Mouse (Mus musculus) hindbrain, embryonic 11.5 days (tissue): ENCODE measurements around the gene Gm43951. TPM values are rescaled to one million over a fixed set of nuclear protein-coding genes. Genes with fewer than 3 reads are reported as not detected.

Experiments used
- ATAC-seq: fragments of 200-750 bp; cut with Nextera tagmentation; 2 replicates; pipeline ENCODE4 v1.8.0; 2017; ENCODE audit warnings: mild to moderate bottlenecking, moderate TSS enrichment, moderate library complexity; ENCODE audit not compliant: low FRiP score
- DNase-seq: peaks from one replicate; pipeline ENCODE4 v3.0.0-alpha.2; 2015; ENCODE audit warnings: low spot score
- H3K27ac ChIP-seq: fragments of 300-500 bp; sonication (generic); 2 replicates; pipeline ENCODE4 v1.5.1; 2014; ENCODE audit warnings: mild to moderate bottlenecking, low read depth, low read length
- H3K27me3 ChIP-seq: fragments of 300-500 bp; sonication (generic); 2 replicates; pipeline ENCODE4 v1.6.1; 2014; ENCODE audit warnings: mild to moderate bottlenecking, low read length, moderate library complexity, mixed read lengths; ENCODE audit not compliant: control insufficient read depth, insufficient read depth
- H3K36me3 ChIP-seq: fragments of 300-500 bp; sonication (generic); 2 replicates; pipeline ENCODE4 v1.6.1; 2014; ENCODE audit warnings: mild to moderate bottlenecking, low read length, moderate library complexity, mixed read lengths; ENCODE audit not compliant: control insufficient read depth, insufficient read depth
- H3K4me1 ChIP-seq: fragments of 300-500 bp; sonication (generic); replicated peaks from 2 replicates; pipeline ENCODE4 v1.6.1; 2014; ENCODE audit warnings: low read length, mixed read lengths; ENCODE audit not compliant: control insufficient read depth, insufficient read depth
- H3K4me2 ChIP-seq: fragments of 300-500 bp; sonication (generic); replicated peaks from 2 replicates; pipeline ENCODE4 v1.6.1; 2014; ENCODE audit warnings: mild to moderate bottlenecking, low read depth, low read length
- H3K4me3 ChIP-seq: fragments of 300-500 bp; sonication (generic); 2 replicates; pipeline ENCODE4 v1.5.1; 2014; ENCODE audit warnings: low read depth, low read length
- H3K9ac ChIP-seq: fragments of 300-500 bp; sonication (generic); 2 replicates; pipeline ENCODE4 v1.6.1; 2014; ENCODE audit warnings: low read depth, low read length
- H3K9me3 ChIP-seq: fragments of 300-500 bp; sonication (generic); 2 replicates; pipeline ENCODE4 v1.6.1; 2016; ENCODE audit warnings: low read length; ENCODE audit not compliant: control insufficient read depth
- WGBS: fragments of 180-500 bp; shearing (Covaris S2); extraction: QIAGEN DNeasy Blood & Tissue Kit; methylation state at CpG from one replicate; pipeline ENCODE4 v1.1.7; 2014; 5-methylcytosine and 5-hydroxymethylcytosine counted together
- polyA plus RNA-seq: library from polyadenylated mRNA; unstranded; fragments of >200 nt; fragmentation: Nextera tagmentation; extraction: Ambion mirVana; gene quantifications from 2 replicates; pipeline ENCODE4 v1.2.1, GENCODE M21; 2014

Gm43951 gene
- polyA plus RNA-seq, 1 experiment from 2014 or later = 0.11 TPM

DNA sequence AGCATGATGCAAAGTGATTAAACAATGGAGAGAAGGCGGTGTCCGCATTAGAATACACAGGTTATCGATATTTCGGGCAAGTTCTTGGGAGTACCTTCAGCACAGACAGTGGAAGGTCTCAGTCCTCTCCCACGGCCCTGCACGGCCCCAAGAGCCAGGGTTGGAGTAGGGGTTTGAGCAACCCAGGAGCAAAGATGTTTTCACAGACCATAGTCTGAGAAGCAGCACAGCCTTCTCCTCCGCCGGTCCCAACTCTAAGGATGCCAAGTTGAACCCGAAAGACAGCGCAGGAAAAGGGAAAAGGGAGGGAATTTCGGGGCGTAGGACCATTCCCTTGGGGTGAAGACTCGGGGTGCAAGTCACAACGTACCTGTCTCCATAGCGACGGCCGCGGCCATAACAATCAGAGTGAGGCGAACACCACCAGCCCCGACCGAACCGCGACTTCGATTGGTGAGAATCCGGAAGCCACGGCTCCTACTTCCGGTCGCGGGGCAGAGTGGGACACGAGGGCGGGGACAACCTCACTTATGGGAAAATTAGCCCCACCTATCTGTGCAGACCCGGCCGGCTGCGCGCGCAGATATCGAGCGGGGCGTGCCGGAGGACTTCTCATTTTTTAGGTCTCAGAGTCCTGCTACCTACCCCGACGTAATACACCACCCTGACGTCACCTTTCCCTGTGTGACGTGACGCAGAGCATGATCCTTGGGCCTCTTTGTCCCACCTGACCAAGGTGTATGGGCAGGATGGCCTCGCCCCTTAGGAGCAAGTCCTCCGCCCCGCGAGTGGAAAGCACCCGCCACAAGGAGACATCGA is 8.2 kb upstream of the Gm43951 start:
- Histone ChIP-seq H3K27ac (peak overlapping the region; percentile 62; the same call in 1 of the 2 replicates), H3K4me1 (no peaks in the 10 kb centered on the region), H3K9ac (peak overlapping the region; percentile 80), H3K4me2 (peak overlapping the region; percentile 94), H3K27me3 (no peaks in the 10 kb centered on the region), H3K9me3 (no peaks in the 10 kb centered on the region), H3K36me3 (peaks cover 11% of the 10 kb centered on the region; the same call in 1 of the 2 replicates), H3K4me3 (peak overlapping the region; percentile 90)
- ATAC-seq (peak; percentile 97), DNase-seq (peak; percentile 98)
- WGBS = under 1% methylated on average over 51 of the region's 51 CpGs

DNA sequence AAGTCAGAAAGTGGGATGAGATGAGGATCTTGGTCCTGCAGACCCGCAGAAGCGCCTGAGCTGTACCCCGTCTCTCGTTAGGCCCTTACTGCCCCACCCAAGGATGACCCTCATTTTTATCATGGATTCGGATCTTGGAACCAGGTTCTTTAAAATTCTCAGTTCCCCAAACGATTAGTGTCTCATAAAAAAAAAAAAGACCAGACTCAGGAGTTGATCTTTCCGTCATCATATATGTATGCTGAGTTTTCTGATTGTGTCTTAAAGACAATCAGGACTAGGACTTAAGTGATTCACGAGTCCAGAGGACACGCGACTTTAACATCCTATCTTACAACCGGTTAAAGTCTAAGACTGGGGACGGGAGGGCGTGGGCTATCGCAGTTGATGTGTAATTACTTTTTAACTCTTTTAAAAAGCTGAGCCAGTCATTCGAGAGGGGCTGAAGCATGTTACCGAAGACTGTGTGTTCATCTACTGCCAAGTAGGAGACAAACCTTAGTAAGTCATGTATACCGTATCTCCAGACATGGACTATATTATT is 1.3 kb upstream of the Gm43951 start:
- H3K4me3 ChIP-seq = peak overlapping the region; percentile 70
- no peak overlapping the region for H3K27ac ChIP-seq
- ATAC-seq = no peak
- peak overlapping the region; percentile 62 for H3K9ac ChIP-seq
- WGBS = 21% methylated on average over 17 of the region's 17 CpGs
- H3K4me1 ChIP-seq = peaks cover 8% of the 10 kb centered on the region; the same call in 1 of the 2 replicates
- DNase-seq = no peak
- H3K27me3 ChIP-seq = no peaks in the 10 kb centered on the region
- peaks cover 11% of the 10 kb centered on the region; the same call in 1 of the 2 replicates for H3K36me3 ChIP-seq
- no peaks in the 10 kb centered on the region for H3K9me3 ChIP-seq
- H3K4me2 ChIP-seq = peak overlapping the region; percentile 77

DNA sequence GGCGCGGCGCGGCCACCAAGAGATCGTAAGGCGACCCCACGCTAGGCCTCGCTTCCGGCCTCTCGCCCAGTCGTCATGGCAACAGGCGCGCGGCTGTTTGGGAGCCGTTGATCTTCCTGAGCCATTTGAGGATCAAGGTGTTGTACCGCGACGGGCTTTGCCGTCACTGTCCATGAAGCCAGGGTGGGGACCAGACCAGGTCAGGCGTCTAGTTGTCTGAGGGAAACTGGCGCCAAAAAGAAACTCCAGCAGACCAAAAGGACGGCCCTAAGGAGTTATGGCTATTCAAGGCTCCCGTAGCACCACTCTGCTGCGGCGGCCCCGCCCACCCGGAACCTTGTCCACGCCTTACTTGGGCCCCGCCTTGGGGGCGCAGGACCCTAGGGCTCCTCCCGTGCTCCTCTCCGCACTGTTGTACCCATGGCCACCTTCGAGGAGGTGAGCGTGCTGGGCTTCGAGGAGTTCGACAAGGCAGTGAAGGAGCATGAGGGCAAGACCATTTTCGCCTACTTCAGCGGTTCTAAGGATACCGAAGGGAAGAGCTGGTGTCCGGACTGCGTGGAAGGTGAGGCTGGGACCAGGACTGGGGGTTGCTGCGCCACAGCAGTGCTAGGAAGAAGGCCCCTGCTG is 679 bp upstream of the Gm43951 start, which contains the start of the genes 4933427D14Rik and Txndc17:
Gene 4933427D14Rik, minus strand, starts transcription at position 256 of the 630 bp plus-strand sequence.
Gene Txndc17, plus strand, starts transcription at position 344 of the 630 bp plus-strand sequence.
- Histone ChIP-seq H3K9me3 (no peaks in the 10 kb centered on the region), H3K4me2 (peak within 1 kb of the TSS; percentile 77), H3K9ac (peak within 1 kb of the TSS; percentile 62), H3K27ac (peak within 1 kb of the TSS; percentile 68), H3K4me3 (peak within 1 kb of the TSS; percentile 70), H3K36me3 (peaks cover 11% of the 10 kb centered on the region; the same call in 1 of the 2 replicates), H3K4me1 (peaks cover 8% of the 10 kb centered on the region; the same call in 1 of the 2 replicates), H3K27me3 (no peaks in the 10 kb centered on the region)
- ATAC-seq (peak; percentile 96), DNase-seq (peak; percentile 89)
- WGBS = under 1% methylated on average over 42 of the region's 42 CpGs

DNA sequence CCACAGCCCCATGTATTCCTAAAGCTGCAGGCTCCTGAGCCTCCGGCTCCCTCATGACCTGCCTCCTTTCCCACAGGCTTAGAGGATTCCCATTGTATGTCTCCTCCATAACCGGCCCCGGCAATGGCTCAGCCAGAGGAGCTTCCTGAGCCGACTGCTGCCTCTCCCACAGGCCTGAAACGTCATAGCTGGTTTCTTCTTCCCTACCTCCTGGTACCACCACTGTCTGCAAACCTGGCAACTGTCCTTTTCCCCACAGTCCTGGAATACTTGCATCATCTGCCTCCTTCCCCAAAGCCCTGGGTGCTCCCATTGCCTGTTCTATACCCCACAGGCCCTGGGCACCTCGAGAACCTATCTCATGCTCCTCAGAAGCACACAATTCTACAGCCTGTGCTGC is 1.4 kb downstream of the Gm43951 start:
- no peak overlapping the region for H3K4me3 ChIP-seq
- no peak overlapping the region for H3K27ac ChIP-seq
- peaks cover 8% of the 10 kb centered on the region; the same call in 1 of the 2 replicates for H3K4me1 ChIP-seq
- no peaks in the 10 kb centered on the region for H3K36me3 ChIP-seq
- no peak overlapping the region for H3K4me2 ChIP-seq
- WGBS = 84% methylated on average over 6 of the region's 6 CpGs
- H3K27me3 ChIP-seq = no peaks in the 10 kb centered on the region
- H3K9ac ChIP-seq = 0 out of 2 replicates have a peak overlapping the region, but pooled peaks have one; percentile 62
- H3K9me3 ChIP-seq = no peaks in the 10 kb centered on the region
- ATAC-seq (no peak), DNase-seq (no peak)

DNA sequence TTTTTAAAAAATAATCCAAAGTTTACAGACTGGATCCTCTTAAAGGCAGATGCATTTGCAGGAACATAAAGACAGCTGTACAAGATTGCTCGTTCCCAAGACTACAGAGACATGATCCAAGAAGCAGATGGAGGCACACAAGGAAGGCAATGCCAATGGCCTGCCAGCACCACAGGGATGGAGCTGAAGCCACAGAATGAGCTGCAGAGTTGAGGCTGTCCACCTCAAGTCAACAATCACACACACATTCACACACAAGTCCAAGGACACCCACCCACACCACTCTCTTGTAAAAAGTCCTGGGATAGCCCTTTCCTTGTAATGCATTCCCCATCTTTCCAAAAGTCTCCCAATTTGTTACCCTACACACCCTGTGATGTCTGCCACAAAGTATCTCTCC is 3.2 kb downstream of the Gm43951 start:
- ATAC-seq = no peak
- WGBS = 82% methylated on average over 1 of the region's 1 CpGs

DNA sequence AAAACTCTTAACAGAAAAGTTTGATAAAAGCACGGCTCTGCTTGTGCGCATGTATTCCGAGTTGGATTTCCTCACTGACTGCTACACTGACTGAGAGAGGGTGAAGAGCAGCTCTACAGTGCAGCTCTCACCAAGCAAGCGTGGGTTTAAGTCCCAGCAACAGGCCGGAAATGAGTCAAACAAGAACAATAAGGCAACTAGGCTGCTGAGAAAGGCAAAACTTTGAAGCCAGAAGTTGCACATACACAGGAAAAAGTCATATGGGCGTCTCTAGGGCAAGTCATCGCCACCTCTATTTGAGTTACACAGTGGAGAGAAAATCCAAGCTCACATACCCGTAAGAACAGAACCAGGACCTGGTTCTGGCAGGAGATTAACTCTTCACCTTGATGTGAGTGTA is 10.1 kb downstream of the Gm43951 start:
- Histone ChIP-seq H3K4me3 (no peak overlapping the region), H3K9me3 (no peaks in the 10 kb centered on the region), H3K9ac (no peak overlapping the region), H3K4me1 (no peaks in the 10 kb centered on the region), H3K27me3 (no peaks in the 10 kb centered on the region), H3K36me3 (peaks cover 8% of the 10 kb centered on the region; the same call in 1 of the 2 replicates), H3K4me2 (no peak overlapping the region), H3K27ac (no peak overlapping the region)
- ATAC-seq (no peak), DNase-seq (no peak)
- 84% methylated on average over 8 of the region's 8 CpGs for WGBS

More for the DNA sequence above, 3.2 kb downstream of the Gm43951 start:
- Histone ChIP-seq H3K9ac (no peak overlapping the region), H3K9me3 (no peaks in the 10 kb centered on the region), H3K27me3 (no peaks in the 10 kb centered on the region), H3K4me1 (peaks cover 8% of the 10 kb centered on the region; the same call in 1 of the 2 replicates), H3K4me2 (no peak overlapping the region), H3K4me3 (no peak overlapping the region), H3K36me3 (peaks cover under 1% of the 10 kb centered on the region; the same call in 1 of the 2 replicates), H3K27ac (no peak overlapping the region)
- no peak for DNase-seq

DNA sequence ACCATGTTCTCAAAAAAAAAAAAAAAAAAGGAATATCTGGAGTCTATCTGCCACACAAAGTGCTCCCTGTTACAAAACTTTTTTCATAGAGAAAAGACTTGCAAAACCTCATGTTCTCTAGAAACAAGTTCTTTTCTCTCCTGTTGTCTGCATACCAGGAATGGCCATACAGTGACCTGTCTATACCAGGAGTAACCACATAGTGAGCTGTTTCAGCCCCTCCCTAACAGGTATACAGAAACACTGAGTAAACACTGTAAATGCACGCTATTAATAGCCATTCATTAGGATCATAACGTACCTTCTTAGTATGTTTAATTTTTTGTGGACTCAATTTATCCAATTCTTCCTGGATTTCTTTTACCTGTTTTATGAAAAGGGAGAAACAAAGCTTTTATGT is 12.4 kb downstream of the Gm43951 start:
- Histone ChIP-seq H3K4me2 (no peak overlapping the region), H3K27me3 (no peaks in the 10 kb centered on the region), H3K4me3 (no peak overlapping the region), H3K9me3 (no peaks in the 10 kb centered on the region), H3K27ac (no peak overlapping the region), H3K36me3 (peaks cover 8% of the 10 kb centered on the region; the same call in 1 of the 2 replicates), H3K4me1 (no peaks in the 10 kb centered on the region), H3K9ac (no peak overlapping the region)
- ATAC-seq = no peak
- 93% methylated on average over 2 of the region's 2 CpGs for WGBS
- DNase-seq = no peak

DNA sequence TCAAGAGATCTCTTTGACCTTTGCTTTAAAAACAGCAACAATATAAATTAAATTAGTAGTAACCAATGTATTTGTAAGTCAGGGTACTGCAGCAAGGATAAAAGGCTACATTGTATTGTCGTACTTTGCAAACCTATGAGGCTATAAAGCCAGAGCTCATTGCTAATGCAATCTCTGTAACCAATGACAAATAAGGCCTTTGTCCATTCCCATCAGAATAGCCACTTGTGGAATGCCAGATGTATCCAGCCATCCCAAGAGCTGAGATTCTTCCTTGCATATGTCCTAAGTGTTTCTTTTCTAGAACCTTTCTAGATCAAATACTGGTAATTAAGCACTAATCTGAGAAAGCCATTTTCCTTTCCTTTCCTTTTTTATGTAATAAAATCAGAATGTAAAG is 15.8 kb downstream of the Gm43951 start:
- Histone ChIP-seq H3K4me2 (no peak overlapping the region), H3K27ac (no peak overlapping the region), H3K27me3 (no peaks in the 10 kb centered on the region), H3K4me3 (no peak overlapping the region), H3K9me3 (no peaks in the 10 kb centered on the region), H3K9ac (no peak overlapping the region), H3K36me3 (no peaks in the 10 kb centered on the region), H3K4me1 (no peaks in the 10 kb centered on the region)
- 79% methylated on average over 1 of the region's 1 CpGs for WGBS
- no peak for ATAC-seq
- DNase-seq = no peak
